Mouse (Mus musculus) ovary, adult 18-20 months (tissue): ENCODE measurements around the gene Gm15293.
"Not testable (repeated sequence)": the region's sequence is repeated elsewhere in the genome, so short reads cannot be mapped to it uniquely, and the experiment has no call there.

ENCODE experiments used
- DNase-seq: peaks from one replicate; pipeline ENCODE4 v3.0.0; 2022; ENCODE audit warnings: low spot score, mixed read lengths

Gm15293 gene

GRCm38 (mm10) chr8:21201261-21201660 is at the start of gene Gm15293:
TSS of gene Gm15293 (plus strand) at chr8:21201561.
- not testable (repeated sequence) for DNase-seq

DNA sequence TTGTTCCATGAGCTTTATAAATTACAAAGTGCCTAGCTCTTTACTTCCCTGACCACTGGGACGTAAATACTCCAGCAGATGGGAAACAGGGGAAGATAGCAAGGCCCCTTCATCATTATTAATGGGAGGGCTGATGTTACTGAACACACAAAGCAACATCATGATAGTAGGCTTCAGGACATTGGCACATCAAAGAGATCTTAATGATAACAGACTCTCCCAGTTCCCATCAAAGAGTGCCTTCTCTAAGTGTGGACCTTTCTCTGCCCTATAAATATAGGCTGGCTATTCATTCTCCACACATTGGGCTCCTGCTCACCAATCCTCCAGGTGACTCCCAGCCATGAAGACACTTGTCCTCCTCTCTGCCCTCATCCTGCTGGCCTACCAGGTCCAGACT is 39.4 kb upstream of the Gm15293 start, which contains the start of gene Defa22:
Gene Defa22 (plus strand): TSS at position 301 of the 400 bp plus-strand sequence.
- DNase-seq, result not testable (repeated sequence)

- DNase-seq, result not testable (repeated sequence)
Observed at GRCm38 (mm10) chr8:21191314-21191713, 10.0 kb upstream of the Gm15293 start, which contains the start of gene Defa31. TSS of gene Defa31 (plus strand) at chr8:21191614.
